Mouse (Mus musculus) liver, postnatal 0 days (tissue): ENCODE measurements at regions not wholly inside any gene's neighbourhood (a gene's known extent, or its start where the extent isn't known, plus 50 kb on each side); places are given as distances from the start of the nearest gene placed in this dataset.
A peak's percentile ranks its signal among the peaks of the same experiment; 100 is the strongest.

Experiments used
- ATAC-seq: fragments of 200-750 bp; cut with Nextera tagmentation; 2 replicates; pipeline ENCODE4 v1.8.0; 2017; ENCODE audit warnings: mild to moderate bottlenecking, moderate library complexity
- DNase-seq: peaks from one replicate; pipeline ENCODE4 v3.0.0-alpha.2; 2016
- H3K27ac ChIP-seq: fragments of 300-500 bp; sonication (generic); 2 replicates; pipeline ENCODE4 v1.5.1; 2014; ENCODE audit warnings: antibody characterized with exemption, moderate library complexity, mild to moderate bottlenecking, low read depth
- H3K27me3 ChIP-seq: fragments of 300-500 bp; sonication (generic); 2 replicates; pipeline ENCODE4 v1.6.1; 2014; ENCODE audit warnings: low read length, control low read depth, mixed read lengths; ENCODE audit not compliant: insufficient read depth
- H3K36me3 ChIP-seq: fragments of 300-500 bp; sonication (generic); replicated peaks from 2 replicates; pipeline ENCODE4 v1.6.1; 2014; ENCODE audit warnings: mild to moderate bottlenecking, control low read depth, low read length, moderate library complexity, mixed read lengths; ENCODE audit not compliant: insufficient read depth
- H3K4me1 ChIP-seq: fragments of 300-500 bp; sonication (generic); 2 replicates; pipeline ENCODE4 v1.6.1; 2014; ENCODE audit warnings: antibody characterized with exemption, mild to moderate bottlenecking, control low read depth; ENCODE audit not compliant: insufficient read depth
- H3K4me2 ChIP-seq: fragments of 300-500 bp; sonication (generic); 2 replicates; pipeline ENCODE4 v1.6.1; 2014; ENCODE audit warnings: low read depth, mild to moderate bottlenecking, low read length, moderate library complexity, mixed read lengths
- H3K4me3 ChIP-seq: fragments of 300-500 bp; sonication (generic); 2 replicates; pipeline ENCODE4 v1.5.1; 2014; ENCODE audit warnings: low read depth, low read length
- H3K9ac ChIP-seq: fragments of 300-500 bp; sonication (generic); replicated peaks from 2 replicates; pipeline ENCODE4 v1.6.1; 2014; ENCODE audit warnings: mild to moderate bottlenecking, moderate library complexity
- H3K9me3 ChIP-seq: fragments of 300-500 bp; sonication (generic); 2 replicates; pipeline ENCODE4 v1.6.1; 2016; ENCODE audit warnings: mild to moderate bottlenecking, control low read depth, low read length, mixed read lengths
- CTCF ChIP-seq: sonication (generic); IDR thresholded peaks from 2 replicates; pipeline ENCODE4 v1.5.1; 2016; ENCODE audit warnings: antibody characterized with exemption, low read depth
- EP300 ChIP-seq: IDR thresholded peaks from 2 replicates; pipeline ENCODE4 v1.6.1; 2016; ENCODE audit warnings: antibody characterized with exemption, low read depth, mild to moderate bottlenecking
- WGBS: fragments of 180-500 bp; shearing (Covaris S2); extraction: QIAGEN DNeasy Blood & Tissue Kit; methylation state at CpG from one replicate; pipeline ENCODE4 v1.1.7; 2014; ENCODE audit not compliant: insufficient replicate concordance; 5-methylcytosine and 5-hydroxymethylcytosine counted together

GRCm38 (mm10) chr12:43827296-43827695 is 382.8 kb downstream of the Dnajb9 start:
- Histone ChIP-seq H3K9ac (no peak overlapping the region), H3K27me3 (no peaks in the 10 kb centered on the region), H3K27ac (no peak overlapping the region), H3K4me1 (no peaks in the 10 kb centered on the region), H3K4me2 (no peak overlapping the region), H3K4me3 (no peak overlapping the region), H3K36me3 (no peaks in the 10 kb centered on the region), H3K9me3 (no peaks in the 10 kb centered on the region)
- DNase-seq (no peak), ATAC-seq (no peak)
- TF ChIP-seq EP300, result no peak
- TF ChIP-seq CTCF, result no peak
- 33% methylated on average over 3 of the region's 3 CpGs for WGBS

- Histone ChIP-seq H3K4me3 (no peak overlapping the region), H3K4me1 (no peaks in the 10 kb centered on the region), H3K27ac (no peak overlapping the region), H3K9ac (no peak overlapping the region), H3K4me2 (no peak overlapping the region), H3K27me3 (no peaks in the 10 kb centered on the region), H3K36me3 (no peaks in the 10 kb centered on the region), H3K9me3 (no peaks in the 10 kb centered on the region)
- no peak for DNase-seq
- 11% methylated on average over 3 of the region's 3 CpGs for WGBS
- ATAC-seq, result no peak
- TF ChIP-seq EP300 (no peak), CTCF (peak; percentile 20; the same call in 1 of the 2 replicates)
Observed at GRCm38 (mm10) chr12:43813559-43813958, 396.6 kb downstream of the Dnajb9 start.

- Histone ChIP-seq H3K4me3 (no peak overlapping the region), H3K27me3 (no peaks in the 10 kb centered on the region), H3K9me3 (no peaks in the 10 kb centered on the region), H3K27ac (no peak overlapping the region), H3K9ac (no peak overlapping the region), H3K4me2 (no peak overlapping the region), H3K36me3 (no peaks in the 10 kb centered on the region), H3K4me1 (no peaks in the 10 kb centered on the region)
- no peak for TF ChIP-seq EP300
- TF ChIP-seq CTCF, result no peak
- DNase-seq (no peak), ATAC-seq (no peak)
- 76% methylated on average over 1 of the region's 1 CpGs for WGBS
Observed at GRCm38 (mm10) chr12:43772766-43773165, 437.4 kb downstream of the Dnajb9 start.

GRCm38 (mm10) chr12:43762151-43762550 is 448.0 kb downstream of the Dnajb9 start:
- ATAC-seq, result no peak
- no peak overlapping the region for H3K4me3 ChIP-seq
- no peaks in the 10 kb centered on the region for H3K4me1 ChIP-seq
- no peaks in the 10 kb centered on the region for H3K27me3 ChIP-seq
- H3K27ac ChIP-seq, result no peak overlapping the region
- H3K4me2 ChIP-seq, result no peak overlapping the region
- TF ChIP-seq CTCF (no peak), EP300 (no peak)
- no peak overlapping the region for H3K9ac ChIP-seq
- H3K36me3 ChIP-seq, result no peaks in the 10 kb centered on the region
- no peak for DNase-seq
- H3K9me3 ChIP-seq, result no peaks in the 10 kb centered on the region
- 50% methylated on average over 1 of the region's 1 CpGs for WGBS
